Mouse (Mus musculus): ENCODE measurements around the gene Hes7. TPM values are rescaled to one million over a fixed set of nuclear protein-coding genes. Genes with fewer than 3 reads are reported as not detected.

Hes7 gene
- total RNA-seq (2014; rRNA removed) (1.4 and 2.5 TPM in 2 replicates), polyA plus RNA-seq (2015; fragmentation: Nextera tagmentation; extraction: Ambion mirVana) (1.3 and 1.9 TPM in 2 replicates)

GRCm38 (mm10) chr11:69120221-69121000, at the start of gene Hes7:
TSS of gene Hes7 (plus strand) at chr11:69120404.
- 3% methylated on average over 27 of the region's 27 CpGs for WGBS
- Histone ChIP-seq H3K9me3 (ENCODE audit: low read length) (no peaks in the 10 kb centered on the region), H3K4me1 (ENCODE audit: insufficient read depth, low read length) (peaks cover 15% of the 10 kb centered on the region), H3K36me3 (ENCODE audit: insufficient read depth, low read length) (no peaks in the 10 kb centered on the region), H3K27ac (no peak within 1 kb of the TSS), H3K27me3 (ENCODE audit: insufficient read depth, low read length) (no peaks in the 10 kb centered on the region), H3K4me3 (ENCODE audit: low read length) (peak within 1 kb of the TSS; percentile 77), H3K9ac (replicated peaks; ENCODE audit: low read length) (peak within 1 kb of the TSS; percentile 74; the same call in 1 of the 2 replicates), H3K4me2 (ENCODE audit: low read depth, low read length) (peak within 1 kb of the TSS; percentile 97)
- TF ChIP-seq CTCF (IDR thresholded peaks at IDR 0.05; ENCODE audit: low read depth), result no peak
- ATAC-seq, result no peak
- DNase-seq (ENCODE audit: low spot score), result no peak

GRCm38 (mm10) chr11:69070590-69071222, 49.5 kb upstream of the Hes7 start, which contains the start of gene Tmem107:
TSS of gene Tmem107 (plus strand) at chr11:69070806.
- no peaks in the 10 kb centered on the region for H3K36me3 ChIP-seq (ENCODE audit: insufficient read depth, low read length)
- H3K4me2 ChIP-seq (ENCODE audit: low read depth, low read length), result peak within 1 kb of the TSS; percentile 86
- H3K27me3 ChIP-seq (ENCODE audit: insufficient read depth, low read length), result no peaks in the 10 kb centered on the region
- H3K9ac ChIP-seq (replicated peaks; ENCODE audit: low read length), result peak within 1 kb of the TSS; percentile 70
- peak within 1 kb of the TSS; percentile 58 for H3K4me3 ChIP-seq (ENCODE audit: low read length)
- H3K9me3 ChIP-seq (ENCODE audit: low read length), result no peaks in the 10 kb centered on the region
- ATAC-seq, result peak; percentile 88
- under 1% methylated on average over 47 of the region's 47 CpGs for WGBS
- peak; percentile 97 for DNase-seq (ENCODE audit: low spot score)
- TF ChIP-seq CTCF (IDR thresholded peaks at IDR 0.05; ENCODE audit: low read depth), result peak; percentile 41
- H3K4me1 ChIP-seq (ENCODE audit: insufficient read depth, low read length), result peaks cover 18% of the 10 kb centered on the region; the same call in 1 of the 2 replicates
- peak within 1 kb of the TSS; percentile 91 for H3K27ac ChIP-seq

GRCm38 (mm10) chr11:69071262-69071661, 48.9 kb upstream of the Hes7 start:
- ATAC-seq, result no peak
- no peak for TF ChIP-seq CTCF (IDR thresholded peaks at IDR 0.05; ENCODE audit: low read depth)
- H3K27ac ChIP-seq, result peak overlapping the region; percentile 91
- peaks cover 13% of the 10 kb centered on the region; the same call in 1 of the 2 replicates for H3K4me1 ChIP-seq (ENCODE audit: insufficient read depth, low read length)
- H3K9me3 ChIP-seq (ENCODE audit: low read length), result no peaks in the 10 kb centered on the region
- no peaks in the 10 kb centered on the region for H3K27me3 ChIP-seq (ENCODE audit: insufficient read depth, low read length)
- H3K4me3 ChIP-seq (ENCODE audit: low read length), result peak overlapping the region; percentile 58
- peak overlapping the region; percentile 70 for H3K9ac ChIP-seq (replicated peaks; ENCODE audit: low read length)
- H3K4me2 ChIP-seq (ENCODE audit: low read depth, low read length), result peak overlapping the region; percentile 86
- H3K36me3 ChIP-seq (ENCODE audit: insufficient read depth, low read length), result no peaks in the 10 kb centered on the region
- no peak for DNase-seq (ENCODE audit: low spot score)
- 19% methylated on average over 9 of the region's 9 CpGs for WGBS

- no peak for TF ChIP-seq CTCF (IDR thresholded peaks at IDR 0.05; ENCODE audit: low read depth)
- WGBS, result 84% methylated on average over 11 of the region's 11 CpGs
- Histone ChIP-seq H3K36me3 (ENCODE audit: insufficient read depth, low read length) (no peaks in the 10 kb centered on the region), H3K4me1 (ENCODE audit: insufficient read depth, low read length) (peaks cover 8% of the 10 kb centered on the region; the same call in 1 of the 2 replicates), H3K27ac (peak overlapping the region; percentile 97), H3K4me2 (ENCODE audit: low read depth, low read length) (peak overlapping the region; percentile 61), H3K9me3 (ENCODE audit: low read length) (no peaks in the 10 kb centered on the region), H3K27me3 (ENCODE audit: insufficient read depth, low read length) (no peaks in the 10 kb centered on the region), H3K4me3 (ENCODE audit: low read length) (peak overlapping the region; percentile 32; the same call in 1 of the 2 replicates), H3K9ac (replicated peaks; ENCODE audit: low read length) (no peak overlapping the region; the same call in 1 of the 2 replicates)
- DNase-seq (ENCODE audit: low spot score), result no peak
- no peak for ATAC-seq
Observed at GRCm38 (mm10) chr11:69072234-69072633, 48.0 kb upstream of the Hes7 start.

- H3K9ac ChIP-seq (replicated peaks; ENCODE audit: low read length), result peak overlapping the region; percentile 59
- WGBS, result 3% methylated on average over 9 of the region's 9 CpGs
- ATAC-seq, result no peak
- no peak for DNase-seq (ENCODE audit: low spot score)
- no peaks in the 10 kb centered on the region for H3K27me3 ChIP-seq (ENCODE audit: insufficient read depth, low read length)
- H3K4me3 ChIP-seq (ENCODE audit: low read length), result peak overlapping the region; percentile 32
- peak overlapping the region; percentile 61 for H3K4me2 ChIP-seq (ENCODE audit: low read depth, low read length)
- TF ChIP-seq CTCF (IDR thresholded peaks at IDR 0.05; ENCODE audit: low read depth), result no peak
- no peaks in the 10 kb centered on the region for H3K9me3 ChIP-seq (ENCODE audit: low read length)
- H3K36me3 ChIP-seq (ENCODE audit: insufficient read depth, low read length), result no peaks in the 10 kb centered on the region
- peak overlapping the region; percentile 97 for H3K27ac ChIP-seq
- H3K4me1 ChIP-seq (ENCODE audit: insufficient read depth, low read length), result peaks cover 8% of the 10 kb centered on the region; the same call in 1 of the 2 replicates
Observed at GRCm38 (mm10) chr11:69072666-69073064, 47.5 kb upstream of the Hes7 start.

GRCm38 (mm10) chr11:69073065-69073888, 46.9 kb upstream of the Hes7 start:
- Histone ChIP-seq H3K4me3 (ENCODE audit: low read length) (peak overlapping the region; percentile 32), H3K9me3 (ENCODE audit: low read length) (no peaks in the 10 kb centered on the region), H3K4me1 (ENCODE audit: insufficient read depth, low read length) (peaks cover 8% of the 10 kb centered on the region; the same call in 1 of the 2 replicates), H3K4me2 (ENCODE audit: low read depth, low read length) (peak overlapping the region; percentile 61), H3K36me3 (ENCODE audit: insufficient read depth, low read length) (no peaks in the 10 kb centered on the region), H3K27ac (peak overlapping the region; percentile 97), H3K9ac (replicated peaks; ENCODE audit: low read length) (peak overlapping the region; percentile 59), H3K27me3 (ENCODE audit: insufficient read depth, low read length) (no peaks in the 10 kb centered on the region)
- ATAC-seq, result peak; percentile 82
- peak; percentile 97 for DNase-seq (ENCODE audit: low spot score)
- under 1% methylated on average over 14 of the region's 14 CpGs for WGBS
- no peak; the same call in 1 of the 2 replicates for TF ChIP-seq CTCF (IDR thresholded peaks at IDR 0.05; ENCODE audit: low read depth)
